19 mouse cellular contexts compared by ENCODE assay signal in the genomic region with DNA sequence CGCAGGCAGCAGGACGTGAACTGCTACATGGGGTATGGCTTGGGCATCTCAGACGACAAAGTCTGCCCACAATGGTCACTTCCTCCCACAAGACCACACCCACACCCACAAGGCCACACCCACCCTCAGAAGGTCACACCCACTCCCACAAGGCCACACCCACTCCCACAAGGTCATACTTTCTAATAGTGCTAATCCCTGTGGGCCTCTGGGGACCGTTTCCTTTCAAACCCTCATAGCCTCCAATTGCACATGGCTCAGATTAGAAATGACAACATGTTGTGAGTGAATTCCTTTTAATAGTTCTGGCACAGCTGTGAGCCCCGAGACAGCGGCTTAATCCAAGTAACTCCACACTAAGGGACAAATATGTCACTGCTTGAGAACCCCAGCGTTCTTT. TPM values are rescaled to one million over a fixed set of nuclear protein-coding genes. Genes with fewer than 3 reads are reported as not detected.
DNase-seq lines count a peak whose midpoint lies in the region; ATAC-seq and TF ChIP-seq lines count a peak whose summit lies in the region.
"Had no signal": no experiment of that assay in that cellular context is flagged by ENCODE, and none has a peak within 500 bp of the region (broad histone marks: within the 10 kb centered on the region; RNA-seq: fewer than 3 reads in every experiment).

No protein-coding gene starts in this region.

- H3K27me3 ChIP-seq in lung, postnatal 0 days (replicated peaks; ENCODE audit: insufficient read depth, low read length) = no peaks in the 10 kb centered on the region
- H3K27me3 ChIP-seq in forebrain, embryonic 12.5 days = no peaks in the 10 kb centered on the region
- H3K27me3 ChIP-seq: heart, embryonic 13.5 days; hindbrain, embryonic 15.5 days; kidney, embryonic 15.5 days; liver, embryonic 12.5 days had no signal

- TF ChIP-seq EP300 in lung, postnatal 0 days (IDR thresholded peaks at IDR 0.05) = no peak

- DNase-seq in adrenal gland, postnatal 14 days = peak; percentile 45
- no peak for DNase-seq in adrenal gland, postnatal 4 days (ENCODE audit: low spot score in 2 of 2)
- DNase-seq in lung, postnatal 0 days (ENCODE audit: low spot score) = no peak
- DNase-seq in lung, postnatal 14 days = no peak
- DNase-seq in gastrocnemius, postnatal 36 days = peak; percentile 37
- no peak for DNase-seq in frontal cortex, adult 2 months (ENCODE audit: extremely low spot score in 1 of 2, low spot score in 1 of 2)
- DNase-seq: cerebellum, adult 9-11 months; layer of hippocampus, postnatal 36 days; left cerebral cortex, postnatal 4 days; lung, embryonic 14.5 days had no signal

- no peaks in the 10 kb centered on the region for H3K36me3 ChIP-seq in lung, postnatal 0 days (ENCODE audit: insufficient read depth, low read length)
- H3K36me3 ChIP-seq in forebrain, embryonic 12.5 days (replicated peaks) = no peaks in the 10 kb centered on the region
- H3K36me3 ChIP-seq: hindbrain, embryonic 15.5 days; liver, embryonic 12.5 days had no signal

- H3K9me3 ChIP-seq in lung, postnatal 0 days (ENCODE audit: low read length) = no peaks in the 10 kb centered on the region
- no peaks in the 10 kb centered on the region for H3K9me3 ChIP-seq in forebrain, embryonic 12.5 days
- H3K9me3 ChIP-seq: heart, embryonic 13.5 days; hindbrain, embryonic 15.5 days; kidney, embryonic 15.5 days; liver, embryonic 12.5 days had no signal

- intact Hi-C loops in gastrocnemius, postnatal 36 days (cut with DNase I) = no loop called here

- 0 out of 2 replicates have a peak, but pooled peaks have one; percentile 6 for ATAC-seq in lung, postnatal 0 days
- peak; percentile 33; the same call in 1 of the 2 replicates for ATAC-seq in megakaryocyte progenitor cell, adult 5-6 weeks (replicated peaks; ENCODE audit: poor library complexity)
- no peak for ATAC-seq in forebrain, embryonic 12.5 days (ENCODE audit: low FRiP score)
- ATAC-seq: forebrain, embryonic 16.5 days; intestine, embryonic 16.5 days; liver, embryonic 12.5 days had no signal

- H3K27ac ChIP-seq in lung, postnatal 0 days (ENCODE audit: low read length) = no peak overlapping the region
- H3K27ac ChIP-seq in forebrain, embryonic 12.5 days = no peak overlapping the region
- H3K27ac ChIP-seq: heart, embryonic 13.5 days; hindbrain, embryonic 15.5 days; kidney, embryonic 15.5 days; liver, embryonic 12.5 days had no signal

- TF ChIP-seq CTCF in lung, postnatal 0 days (IDR thresholded peaks at IDR 0.05) = no peak

- WGBS in lung, postnatal 0 days = 86% methylated on average over 7 of the region's 7 CpGs
- WGBS in forebrain, embryonic 12.5 days = 87% methylated on average over 7 of the region's 7 CpGs

- no peak overlapping the region for H3K4me3 ChIP-seq in lung, postnatal 0 days (ENCODE audit: low read depth, low read length)
- no peak overlapping the region for H3K4me3 ChIP-seq in forebrain, embryonic 12.5 days (replicated peaks)
- H3K4me3 ChIP-seq: heart, embryonic 13.5 days; hindbrain, embryonic 15.5 days; kidney, embryonic 15.5 days; liver, embryonic 12.5 days; megakaryocyte, embryonic 14.5 days had no signal

- H3K4me2 ChIP-seq in lung, postnatal 0 days (replicated peaks; ENCODE audit: low read depth, low read length) = no peak overlapping the region
- no peak overlapping the region for H3K4me2 ChIP-seq in forebrain, embryonic 12.5 days
- H3K4me2 ChIP-seq: heart, embryonic 13.5 days; hindbrain, embryonic 15.5 days; kidney, embryonic 15.5 days; liver, embryonic 12.5 days; lung, embryonic 14.5 days had no signal

- H3K4me1 ChIP-seq in lung, postnatal 0 days (ENCODE audit: insufficient read depth, low read depth, low read length) = no peaks in the 10 kb centered on the region
- H3K4me1 ChIP-seq in forebrain, embryonic 12.5 days = peaks cover 2% of the 10 kb centered on the region; the same call in 1 of the 2 replicates

- H3K9ac ChIP-seq in lung, postnatal 0 days (replicated peaks; ENCODE audit: low read depth) = no peak overlapping the region
- H3K9ac ChIP-seq in forebrain, embryonic 12.5 days = no peak overlapping the region
- H3K9ac ChIP-seq: heart, embryonic 13.5 days; hindbrain, embryonic 15.5 days; kidney, embryonic 15.5 days; liver, embryonic 12.5 days; lung, embryonic 14.5 days had no signal

RNA-seq across cellular contexts. Expression of a gene that starts 39.1 kb away (rescaled TPM):
- total RNA-seq in adrenal gland, postnatal 14 days (2021) = 28.6 and 32.0 TPM in 2 replicates
- total RNA-seq in adrenal gland, postnatal 4 days (2021) = 10 to 100 TPM; 32.5 to 37.4 TPM
- polyA plus RNA-seq in lung, postnatal 0 days (2015; fragmentation: Nextera tagmentation; extraction: Ambion mirVana) = 27.8 and 29.9 TPM in 2 replicates
- 1 to 10 TPM; 4.9 to 5.1 TPM for total RNA-seq in gastrocnemius, postnatal 36 days (2021)
- 16.7 and 19.4 TPM in 2 replicates for total RNA-seq in megakaryocyte progenitor cell, adult 5-6 weeks (2015)
- 7.4 and 8.1 TPM in 2 replicates for total RNA-seq in megakaryocyte progenitor cell, adult 5-6 weeks (2017)
- polyA plus RNA-seq in frontal cortex, adult 2 months (2012; rRNA removed) = 30.1 and 33.7 TPM in 2 replicates
- polyA plus RNA-seq in forebrain, embryonic 12.5 days (2016; fragmentation: Nextera tagmentation; extraction: Ambion mirVana) = 9.0 and 9.6 TPM in 2 replicates

Comparison
In these comparisons a context has a peak if more than half of its experiments do, and no peak if none do; other contexts are left out.
1. DNase-seq: peak in adrenal gland, postnatal 14 days (single experiment) and gastrocnemius, postnatal 36 days (2 of 2); none in adrenal gland, postnatal 4 days (0 of 2), lung, postnatal 0 days (single experiment), lung, postnatal 14 days (single experiment) and frontal cortex, adult 2 months (0 of 2).